Mouse (Mus musculus) embryonic facial prominence, embryonic 10.5 days (tissue): ENCODE data around the gene Fam43b. TPM values are rescaled to one million over a fixed set of nuclear protein-coding genes. Genes with fewer than 3 reads are reported as not detected.

Experiments
- DNase-seq: peaks from one replicate; pipeline ENCODE4 v3.0.0-alpha.2; 2017; ENCODE audit warnings: low spot score
- H3K27ac ChIP-seq: fragments of 300-500 bp; sonication (generic); replicated peaks from 2 replicates; pipeline ENCODE4 v1.5.1; 2016; ENCODE audit warnings: mild to moderate bottlenecking
- H3K27me3 ChIP-seq: fragments of 300-500 bp; sonication (generic); replicated peaks from 2 replicates; pipeline ENCODE4 v1.6.1; 2016; ENCODE audit warnings: low read depth, mild to moderate bottlenecking; ENCODE audit not compliant: poor library complexity, severe bottlenecking
- H3K36me3 ChIP-seq: fragments of 300-500 bp; sonication (generic); replicated peaks from 2 replicates; pipeline ENCODE4 v1.6.1; 2016; ENCODE audit warnings: mild to moderate bottlenecking, moderate library complexity
- H3K4me1 ChIP-seq: fragments of 300-500 bp; sonication (generic); 2 replicates; pipeline ENCODE4 v1.6.1; 2016
- H3K4me3 ChIP-seq: fragments of 300-500 bp; sonication (generic); 2 replicates; pipeline ENCODE4 v1.5.1; 2016; ENCODE audit warnings: mild to moderate bottlenecking, moderate library complexity
- H3K9me3 ChIP-seq: fragments of 300-500 bp; sonication (generic); 2 replicates; pipeline ENCODE4 v1.6.1; 2016; ENCODE audit warnings: mild to moderate bottlenecking
- WGBS: fragments of 180-500 bp; shearing (Covaris S2); methylation state at CpG from one replicate; pipeline ENCODE4 v1.1.7; 2016; 5-methylcytosine and 5-hydroxymethylcytosine counted together
- polyA plus RNA-seq: library from polyadenylated mRNA; unstranded; fragments of >200 nt; fragmentation: Nextera tagmentation; extraction: Ambion mirVana; gene quantifications from 2 replicates; pipeline ENCODE4 v1.2.1, GENCODE M21; 2016

Gene Fam43b
- polyA plus RNA-seq, 1 experiment from 2014 or later, result not detected

- H3K27me3 ChIP-seq, result peaks cover 22% of the 10 kb centered on the region
- H3K4me3 ChIP-seq, result no peak overlapping the region
- 81% methylated on average over 3 of the region's 3 CpGs for WGBS
- H3K4me1 ChIP-seq, result peaks cover 9% of the 10 kb centered on the region
- H3K36me3 ChIP-seq, result no peaks in the 10 kb centered on the region
- no peaks in the 10 kb centered on the region for H3K9me3 ChIP-seq
- H3K27ac ChIP-seq, result no peak overlapping the region
- DNase-seq, result no peak
Observed at GRCm38 (mm10) chr4:138358176-138358575, 38.2 kb downstream of the Fam43b start.

DNA sequence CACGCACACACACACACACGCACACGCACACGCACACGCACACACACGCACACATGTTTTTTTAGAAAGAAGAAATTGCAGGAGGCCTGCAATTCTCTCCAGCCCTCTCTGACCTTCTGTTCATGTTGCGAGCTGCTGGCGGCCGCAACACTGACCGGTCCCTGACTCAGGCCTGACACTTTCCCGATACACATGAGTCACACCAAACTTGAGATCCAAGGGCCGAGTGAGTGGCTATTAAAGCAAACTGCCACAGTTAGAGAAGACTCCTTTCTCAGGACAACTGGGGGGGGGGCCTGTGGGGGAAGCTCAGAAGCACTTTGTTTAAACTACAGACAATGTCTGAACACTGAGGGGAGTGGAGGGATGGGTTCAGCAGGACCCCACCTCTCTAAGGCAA lies 39.8 kb downstream of the Fam43b start:
- no peak for DNase-seq
- Histone ChIP-seq H3K4me3 (no peak overlapping the region), H3K4me1 (peaks cover 6% of the 10 kb centered on the region), H3K27me3 (peaks cover 12% of the 10 kb centered on the region), H3K9me3 (no peaks in the 10 kb centered on the region), H3K27ac (no peak overlapping the region), H3K36me3 (no peaks in the 10 kb centered on the region)
- 93% methylated on average over 12 of the region's 12 CpGs for WGBS

DNA sequence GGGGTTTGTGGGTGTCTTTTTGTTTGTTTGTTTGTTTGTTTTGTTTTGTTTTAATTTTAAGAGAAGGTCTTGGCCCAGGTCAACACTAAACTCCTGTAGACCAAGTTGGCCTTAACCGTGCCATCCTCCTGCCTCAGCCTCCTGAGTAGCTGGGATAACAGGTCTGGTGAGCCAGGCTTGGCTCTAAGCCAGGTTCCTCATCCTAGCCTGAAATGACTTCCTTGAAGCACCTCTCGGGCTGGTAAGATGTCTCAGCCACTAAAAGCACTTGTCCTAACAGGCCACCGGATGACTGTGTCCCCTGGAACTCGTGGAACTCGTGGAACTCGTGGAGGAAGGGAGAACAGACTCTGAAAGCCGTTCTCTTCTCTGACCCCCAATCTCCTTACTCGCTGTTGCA lies 40.2 kb downstream of the Fam43b start:
- H3K36me3 ChIP-seq, result no peaks in the 10 kb centered on the region
- peaks cover 2% of the 10 kb centered on the region for H3K4me1 ChIP-seq
- peaks cover 8% of the 10 kb centered on the region for H3K27me3 ChIP-seq
- H3K27ac ChIP-seq, result no peak overlapping the region
- H3K4me3 ChIP-seq, result no peak overlapping the region
- 89% methylated on average over 8 of the region's 8 CpGs for WGBS
- H3K9me3 ChIP-seq, result no peaks in the 10 kb centered on the region
- DNase-seq, result no peak

DNA sequence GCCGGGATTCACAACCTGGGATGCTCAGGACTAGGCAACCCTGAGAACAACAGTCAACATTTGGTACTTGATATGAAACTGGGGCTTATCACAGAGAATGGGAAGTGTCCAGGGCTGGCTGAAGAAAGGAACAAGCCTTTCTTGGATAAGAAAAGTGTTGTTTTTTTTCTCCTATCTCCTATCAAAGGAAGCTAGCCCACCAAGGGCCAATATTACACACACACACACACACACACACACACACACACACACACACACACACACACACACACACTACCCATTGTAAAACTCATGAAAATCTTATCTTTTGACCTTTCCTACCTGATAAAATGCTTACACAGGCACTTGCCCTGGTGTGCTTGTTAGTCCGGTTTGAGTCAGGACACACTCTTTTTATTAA lies 40.8 kb downstream of the Fam43b start:
- H3K4me1 ChIP-seq, result no peaks in the 10 kb centered on the region
- peaks cover 2% of the 10 kb centered on the region for H3K27me3 ChIP-seq
- DNase-seq, result no peak
- no peaks in the 10 kb centered on the region for H3K9me3 ChIP-seq
- WGBS, result 87% methylated on average over 2 of the region's 2 CpGs
- no peaks in the 10 kb centered on the region for H3K36me3 ChIP-seq
- no peak overlapping the region for H3K27ac ChIP-seq
- H3K4me3 ChIP-seq, result no peak overlapping the region

- H3K9me3 ChIP-seq, result no peaks in the 10 kb centered on the region
- H3K4me3 ChIP-seq, result no peak overlapping the region
Observed at GRCm38 (mm10) chr4:138353438-138354171, 42.7 kb downstream of the Fam43b start.

DNA sequence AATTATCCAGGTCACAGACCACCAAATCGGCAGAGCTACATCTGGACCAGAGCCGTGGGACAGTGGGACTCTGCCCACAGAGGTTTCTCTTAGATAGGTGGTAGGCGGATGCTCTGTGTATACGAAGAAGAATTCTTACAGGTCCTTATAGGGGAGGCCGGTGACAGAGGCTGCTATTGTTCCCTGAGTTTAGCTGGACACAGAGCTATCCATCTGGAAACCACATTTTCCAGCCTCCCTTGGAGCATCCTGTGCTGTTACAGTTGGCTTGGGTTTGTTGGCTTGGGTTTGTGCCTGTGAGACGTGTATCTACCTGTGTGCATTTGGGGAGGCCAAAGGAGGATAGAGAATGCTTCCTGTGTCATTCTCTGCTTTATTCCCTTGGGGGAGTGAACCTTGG lies 43.6 kb downstream of the Fam43b start:
- Histone ChIP-seq H3K27me3 (no peaks in the 10 kb centered on the region), H3K9me3 (no peaks in the 10 kb centered on the region), H3K4me3 (no peak overlapping the region), H3K27ac (no peak overlapping the region), H3K4me1 (no peaks in the 10 kb centered on the region), H3K36me3 (no peaks in the 10 kb centered on the region)
- DNase-seq, result no peak
- WGBS, result 72% methylated on average over 6 of the region's 6 CpGs

More at GRCm38 (mm10) chr4:138353438-138354171, 42.7 kb downstream of the Fam43b start:
- Histone ChIP-seq H3K27me3 (no peaks in the 10 kb centered on the region), H3K4me1 (no peaks in the 10 kb centered on the region), H3K27ac (no peak overlapping the region), H3K36me3 (no peaks in the 10 kb centered on the region)
- no peak for DNase-seq
- 87% methylated on average over 10 of the region's 10 CpGs for WGBS

DNA sequence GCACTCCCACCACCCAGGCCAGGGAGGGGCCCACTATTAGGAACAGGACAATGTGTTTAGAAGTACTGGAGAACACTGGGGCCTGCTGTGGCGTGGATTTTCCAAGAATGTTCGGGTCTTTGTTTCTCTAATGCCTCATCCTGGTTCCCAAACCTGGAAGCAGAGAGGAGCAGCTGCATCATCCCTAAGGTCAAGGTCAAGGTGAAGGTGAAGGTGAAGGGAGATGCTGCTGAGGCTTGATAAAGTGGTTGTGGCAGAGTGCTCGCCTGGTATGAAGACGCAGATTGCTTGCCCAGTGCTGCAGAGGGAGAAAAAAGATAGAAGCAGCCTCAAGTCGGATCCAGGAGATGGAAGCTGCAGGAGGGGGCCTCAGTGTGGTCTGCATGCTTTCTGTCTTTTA lies 44.5 kb downstream of the Fam43b start:
- DNase-seq, result no peak
- 79% methylated on average over 5 of the region's 5 CpGs for WGBS
- H3K36me3 ChIP-seq, result no peaks in the 10 kb centered on the region
- no peaks in the 10 kb centered on the region for H3K9me3 ChIP-seq
- H3K27me3 ChIP-seq, result no peaks in the 10 kb centered on the region
- H3K4me3 ChIP-seq, result no peak overlapping the region
- no peaks in the 10 kb centered on the region for H3K4me1 ChIP-seq
- H3K27ac ChIP-seq, result no peak overlapping the region

GRCm38 (mm10) chr4:138348716-138349115 lies 47.6 kb downstream of the Fam43b start:
- no peaks in the 10 kb centered on the region for H3K27me3 ChIP-seq
- no peak overlapping the region for H3K27ac ChIP-seq
- H3K4me3 ChIP-seq, result no peak overlapping the region
- whole genome bisulfite sequencing, result 79% methylated on average over 7 of the region's 7 CpGs
- H3K36me3 ChIP-seq, result no peaks in the 10 kb centered on the region
- H3K4me1 ChIP-seq, result no peaks in the 10 kb centered on the region
- DNase-seq, result no peak
- H3K9me3 ChIP-seq, result no peaks in the 10 kb centered on the region

- Histone ChIP-seq H3K27ac (no peak overlapping the region), H3K4me3 (no peak overlapping the region), H3K4me1 (0 out of 2 replicates have a peak, but pooled peaks cover 5% of the 10 kb centered on the region), H3K27me3 (no peaks in the 10 kb centered on the region), H3K36me3 (no peaks in the 10 kb centered on the region), H3K9me3 (no peaks in the 10 kb centered on the region)
- 74% methylated on average over 1 of the region's 1 CpGs for WGBS
- DNase-seq, result no peak
Observed at GRCm38 (mm10) chr4:138347280-138347679, 49.0 kb downstream of the Fam43b start.

GRCm38 (mm10) chr4:138344891-138345545 lies 51.3 kb downstream of the Fam43b start:
- 83% methylated on average over 9 of the region's 9 CpGs for WGBS
- H3K36me3 ChIP-seq, result no peaks in the 10 kb centered on the region
- no peak overlapping the region for H3K4me3 ChIP-seq
- no peak for DNase-seq
- no peak overlapping the region for H3K27ac ChIP-seq
- H3K27me3 ChIP-seq, result no peaks in the 10 kb centered on the region
- no peaks in the 10 kb centered on the region for H3K9me3 ChIP-seq
- H3K4me1 ChIP-seq, result peaks cover 8% of the 10 kb centered on the region; the same call in 1 of the 2 replicates

Other genes starting within 250 kb of the Fam43b start
- gene Hp1bp3, start 180.2 kb downstream of the Fam43b start, polyA plus RNA-seq, result 160 and 177 TPM in 2 replicates
- 1.6 and 2.4 TPM in 2 replicates for gene Sh2d5, start 146.1 kb downstream of the Fam43b start, polyA plus RNA-seq
- gene Kif17, start 146.1 kb downstream of the Fam43b start, polyA plus RNA-seq, result 0.59 and 0.62 TPM in 2 replicates
- 273 and 284 TPM in 2 replicates for gene Ddost, start 91.8 kb downstream of the Fam43b start, polyA plus RNA-seq
- 29.0 and 30.6 TPM in 2 replicates for gene Pink1, start 70.2 kb downstream of the Fam43b start, polyA plus RNA-seq
- gene Cda, start 28.5 kb downstream of the Fam43b start, polyA plus RNA-seq, result 3.3 and 4.8 TPM in 2 replicates
- gene Mul1, start 38.1 kb upstream of the Fam43b start, polyA plus RNA-seq, result 19.7 and 20.8 TPM in 2 replicates
- 1.1 and 1.2 TPM in 2 replicates for gene Camk2n1, start 57.8 kb upstream of the Fam43b start, polyA plus RNA-seq
- 0.10 and 0.14 TPM in 2 replicates for gene Vwa5b1, start 239.4 kb upstream of the Fam43b start, polyA plus RNA-seq